Mouse (Mus musculus) olfactory bulb, adult 2 months (tissue): ENCODE results near the gene Borcs7.

ENCODE experiments used
- CTCF ChIP-seq: fragments of 200-500 bp; IDR thresholded peaks from 2 replicates; pipeline ENCODE4 v1.5.1; 2012; ENCODE audit warnings: low read depth, mild to moderate bottlenecking, low read length, moderate library complexity; ENCODE audit not compliant: insufficient read depth
- POLR2A ChIP-seq: fragments of 200-500 bp; IDR thresholded peaks from 2 replicates; pipeline ENCODE4 v1.6.1; 2012; ENCODE audit warnings: mild to moderate bottlenecking, low read depth, low read length, moderate library complexity; ENCODE audit not compliant: insufficient read depth

GRCm38 (mm10) chr19:46655626-46656025, 34.1 kb upstream of the Borcs7 start:
- TF ChIP-seq CTCF = no peak
- no peak for TF ChIP-seq POLR2A
